Mouse (Mus musculus) central nervous system, embryonic 18 days (tissue): Measurements from ENCODE around the gene Rhobtb3. TPM values are rescaled to one million over a fixed set of nuclear protein-coding genes. Genes with fewer than 3 reads are reported as not detected.

ENCODE experiments used
- polyA plus RNA-seq: library from polyadenylated mRNA; depleted of rRNA; stranded (reverse); fragments of >200 nt; gene quantifications from 2 replicates; pipeline ENCODE4 v1.2.3, GENCODE M21; 2012; rRNA removed

Rhobtb3 gene
- 19.2 and 19.3 TPM in 2 replicates for polyA plus RNA-seq

DNA sequence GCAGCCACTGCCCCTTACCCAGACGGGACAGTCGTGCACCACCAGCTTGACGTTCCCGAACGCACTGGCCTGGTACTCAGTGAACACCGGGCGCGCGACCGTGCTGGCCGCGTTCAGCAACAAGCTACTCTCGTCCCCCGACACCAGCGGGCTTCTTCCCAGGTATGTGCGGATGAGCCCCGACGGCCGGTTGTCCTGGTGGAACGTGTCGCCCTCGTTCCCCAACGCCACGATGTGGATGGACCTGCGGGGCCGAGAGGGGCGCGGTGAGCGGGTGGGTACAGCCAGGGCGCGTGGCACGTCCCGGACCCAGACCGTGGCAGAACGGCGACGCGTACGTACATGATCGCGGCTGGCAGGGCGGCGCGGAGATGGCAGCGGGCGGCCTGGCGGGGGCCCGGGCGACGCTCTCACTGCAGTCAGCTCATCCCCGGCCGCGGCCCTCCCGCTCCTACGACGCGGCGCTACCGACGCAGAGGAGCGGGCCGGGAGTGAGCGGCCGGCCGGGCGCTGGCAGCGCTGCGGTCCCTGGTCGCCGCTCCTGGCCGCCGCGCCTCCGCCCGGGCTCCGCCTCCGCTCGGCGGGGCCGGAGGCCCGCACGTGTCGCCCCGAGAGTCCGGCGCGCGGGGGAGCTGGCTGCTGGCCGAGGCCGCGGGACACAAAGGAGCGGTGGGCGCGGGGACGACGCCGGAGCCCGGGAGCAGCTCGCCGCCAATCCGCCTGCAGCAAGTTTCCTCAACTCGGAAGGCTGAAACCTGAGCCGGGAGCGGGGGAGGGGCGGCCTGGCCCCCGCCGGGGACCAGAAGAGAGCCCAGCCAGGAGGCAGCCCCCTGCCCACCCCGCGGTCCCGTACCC, at the start of gene Rhobtb3:
Gene Rhobtb3 (minus strand): TSS at position 737 of the 855 bp plus-strand sequence.

DNA sequence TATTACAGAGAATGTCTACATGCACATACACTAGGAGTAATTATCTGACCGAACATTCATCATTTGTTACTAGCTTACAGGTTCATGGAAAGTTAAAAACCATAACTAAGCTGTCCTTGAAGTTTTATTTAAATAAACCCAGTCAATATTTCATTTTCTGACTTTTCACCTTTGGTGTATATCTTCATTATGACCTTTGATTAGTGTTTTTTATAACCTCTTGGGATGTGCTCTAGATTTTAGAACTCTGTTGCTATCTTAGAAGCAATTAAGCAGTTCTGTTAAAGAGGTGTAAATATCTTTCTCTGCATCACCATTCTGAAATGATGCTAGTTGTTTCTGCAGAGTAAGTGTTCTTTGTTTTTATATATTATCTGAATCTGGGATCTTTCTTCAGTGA, 23.1 kb upstream of the Rhobtb3 start, which contains the start of gene Spata9:
Gene Spata9 (plus strand): TSS at position 301 of the 400 bp plus-strand sequence.

DNA sequence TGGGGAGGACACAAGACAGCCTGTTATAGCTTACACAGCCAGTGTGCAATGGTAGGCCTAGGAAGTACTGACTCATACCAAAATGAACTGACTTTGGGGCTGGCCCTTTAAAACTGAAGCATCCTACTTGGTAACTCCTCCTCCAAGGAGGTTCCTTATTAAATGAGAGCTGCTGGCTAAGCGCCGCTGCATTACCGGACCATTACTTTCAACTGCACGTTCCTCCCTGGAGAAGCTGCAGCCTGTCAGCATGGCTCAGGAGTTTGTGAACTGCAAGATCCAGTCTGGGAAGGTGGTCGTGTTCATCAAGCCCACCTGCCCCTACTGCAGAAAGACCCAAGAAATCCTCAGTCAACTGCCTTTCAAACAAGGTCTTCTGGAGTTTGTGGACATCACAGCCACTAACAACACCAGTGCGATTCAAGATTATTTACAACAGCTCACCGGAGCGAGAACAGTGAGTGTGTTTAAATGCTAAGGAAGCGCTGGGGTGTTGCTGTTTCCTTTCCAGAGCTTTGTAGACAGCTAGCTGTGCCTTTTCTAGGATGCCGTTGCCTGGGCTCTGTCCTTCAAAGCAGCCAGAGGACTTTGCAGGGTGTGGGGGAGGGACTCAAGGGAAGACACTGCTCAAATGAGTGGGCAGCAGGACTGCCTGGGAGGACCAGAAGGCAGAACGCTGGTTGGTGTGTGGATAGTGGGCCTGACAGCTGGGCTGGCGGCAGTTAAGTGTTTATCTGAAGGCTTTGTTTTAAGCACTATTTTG, 103.8 kb downstream of the Rhobtb3 start, which contains the start of gene Glrx:
Gene Glrx (plus strand): TSS at position 150 of the 763 bp plus-strand sequence.

Other genes with a start within 250 kb of the Rhobtb3 start
- gene Ell2, start 237.2 kb downstream of the Rhobtb3 start, polyA plus RNA-seq = 1.6 and 1.9 TPM in 2 replicates
- gene Glrx, start 104.1 kb downstream of the Rhobtb3 start, polyA plus RNA-seq = 40.8 and 46.8 TPM in 2 replicates
- gene Spata9, start 23.2 kb upstream of the Rhobtb3 start, polyA plus RNA-seq = 1.3 and 1.7 TPM in 2 replicates
- 12.4 and 12.7 TPM in 2 replicates for gene Rfesd, start 74.8 kb upstream of the Rhobtb3 start, polyA plus RNA-seq
- 2.5 and 2.8 TPM in 2 replicates for gene Gpr150, start 113.1 kb upstream of the Rhobtb3 start, polyA plus RNA-seq
- gene Arsk, start 154.7 kb upstream of the Rhobtb3 start, polyA plus RNA-seq = 3.5 and 3.6 TPM in 2 replicates
- 14.1 and 14.2 TPM in 2 replicates for gene Ttc37, start 154.8 kb upstream of the Rhobtb3 start, polyA plus RNA-seq